Mouse (Mus musculus): ENCODE results near the gene Utrn. TPM values are rescaled to one million over a fixed set of nuclear protein-coding genes. Genes with fewer than 3 reads are reported as not detected.

Gene Utrn
- total RNA-seq, 2 experiments from 2014 or later, result 69.6 to 72.4 TPM

GRCm38 (mm10) chr10:12807706-12808105 is 61.5 kb downstream of the Utrn start:
- intact Hi-C loops (cut with DNase I), result no loop called here
- DNase-seq, result no peak

- no peak for DNase-seq
- intact Hi-C loops (cut with DNase I), result no loop called here
Measured at GRCm38 (mm10) chr10:12805826-12806225, 63.3 kb downstream of the Utrn start.

- no peak for DNase-seq
- intact Hi-C loops (cut with DNase I), result no loop called here
Measured at GRCm38 (mm10) chr10:12803939-12804338, 65.2 kb downstream of the Utrn start.

- intact Hi-C loops (cut with DNase I), result no loop called here
- no peak for DNase-seq
Measured at GRCm38 (mm10) chr10:12799416-12799815, 69.7 kb downstream of the Utrn start.

GRCm38 (mm10) chr10:12798248-12798647 is 70.9 kb downstream of the Utrn start:
- intact Hi-C loops (cut with DNase I), result no loop called here
- no peak for DNase-seq

- intact Hi-C loops (cut with DNase I), result no loop called here
- DNase-seq, result no peak
Measured at GRCm38 (mm10) chr10:12796510-12796840, 72.7 kb downstream of the Utrn start.

GRCm38 (mm10) chr10:12795796-12796509 is 73.2 kb downstream of the Utrn start:
- no peak for DNase-seq

GRCm38 (mm10) chr10:12792049-12792448 is 77.1 kb downstream of the Utrn start:
- DNase-seq, result no peak
- intact Hi-C loops (cut with DNase I), result no loop called here

More at GRCm38 (mm10) chr10:12795796-12796509, 73.2 kb downstream of the Utrn start:
- intact Hi-C loops (cut with DNase I), result no loop called here

GRCm38 (mm10) chr10:12790881-12791280 is 78.3 kb downstream of the Utrn start:
- intact Hi-C loops (cut with DNase I), result no loop called here
- DNase-seq, result no peak

GRCm38 (mm10) chr10:12788529-12788928 is 80.6 kb downstream of the Utrn start:
- intact Hi-C loops (cut with DNase I), result no loop called here
- DNase-seq, result no peak

GRCm38 (mm10) chr10:12787965-12788364 is 81.2 kb downstream of the Utrn start:
- DNase-seq, result no peak
- intact Hi-C loops (cut with DNase I), result no loop called here

- intact Hi-C loops (cut with DNase I), result no loop called here
- no peak for DNase-seq
Measured at GRCm38 (mm10) chr10:12785299-12785698, 83.9 kb downstream of the Utrn start.

- DNase-seq, result peak in 1 of 2 experiments; percentile 10
- intact Hi-C loops (cut with DNase I), result no loop called here
Measured at GRCm38 (mm10) chr10:12781381-12781907, 87.7 kb downstream of the Utrn start.

GRCm38 (mm10) chr10:12773178-12773577 is 96.0 kb downstream of the Utrn start:
- intact Hi-C loops (cut with DNase I), result no loop called here
- DNase-seq, result no peak

- intact Hi-C loops (cut with DNase I), result no loop called here
- no peak for DNase-seq
Measured at GRCm38 (mm10) chr10:12771511-12771910, 97.7 kb downstream of the Utrn start.

- intact Hi-C loops (cut with DNase I), result no loop called here
- DNase-seq, result no peak
Measured at GRCm38 (mm10) chr10:12762668-12763067, 106.5 kb downstream of the Utrn start.

- intact Hi-C loops (cut with DNase I), result no loop called here
- no peak for DNase-seq
Measured at GRCm38 (mm10) chr10:12758702-12758988, 110.5 kb downstream of the Utrn start.

- intact Hi-C loops (cut with DNase I), result no loop called here
- DNase-seq, result peak; percentile 67
Measured at GRCm38 (mm10) chr10:12757943-12758701, 111.0 kb downstream of the Utrn start.

GRCm38 (mm10) chr10:12756692-12757091 is 112.5 kb downstream of the Utrn start:
- intact Hi-C loops (cut with DNase I), result no loop called here
- no peak for DNase-seq

- intact Hi-C loops (cut with DNase I), result no loop called here
Measured at GRCm38 (mm10) chr10:12754911-12755310, 114.3 kb downstream of the Utrn start.

GRCm38 (mm10) chr10:12754166-12754565 is 115.0 kb downstream of the Utrn start:
- DNase-seq, result no peak
- intact Hi-C loops (cut with DNase I), result no loop called here

More at GRCm38 (mm10) chr10:12754911-12755310, 114.3 kb downstream of the Utrn start:
- no peak for DNase-seq

GRCm38 (mm10) chr10:12743717-12744116 is 125.4 kb downstream of the Utrn start:
- intact Hi-C loops (cut with DNase I), result no loop called here
- no peak for DNase-seq
